Mouse (Mus musculus): ENCODE data around the gene Sox8.

- no peak for TF ChIP-seq POLR2A (IDR thresholded peaks at IDR 0.05; ENCODE audit: insufficient read depth, low read depth, low read length)
- no peak for TF ChIP-seq CTCF (IDR thresholded peaks at IDR 0.05; ENCODE audit: insufficient read depth, low read depth, low read length)
These were observed 31.9 kb upstream of the Sox8 start for GRCm38 (mm10) chr17:25602366-25602765.
